Mouse (Mus musculus) neural tube, embryonic 12.5 days (tissue): ENCODE measurements around the gene Igf2bp1. TPM values are rescaled to one million over a fixed set of nuclear protein-coding genes. Genes with fewer than 3 reads are reported as not detected.

Experiments used
- ATAC-seq: fragments of 200-750 bp; cut with Nextera tagmentation; 2 replicates; pipeline ENCODE4 v1.8.0; 2017; ENCODE audit warnings: low read depth, mild to moderate bottlenecking, moderate TSS enrichment, moderate library complexity; ENCODE audit not compliant: low FRiP score
- H3K27ac ChIP-seq: fragments of 300-500 bp; sonication (generic); 2 replicates; pipeline ENCODE4 v1.5.1; 2016
- H3K27me3 ChIP-seq: fragments of 300-500 bp; sonication (generic); replicated peaks from 2 replicates; pipeline ENCODE4 v1.6.1; 2016; ENCODE audit warnings: mild to moderate bottlenecking
- H3K36me3 ChIP-seq: fragments of 300-500 bp; sonication (generic); 2 replicates; pipeline ENCODE4 v1.6.1; 2016; ENCODE audit warnings: mild to moderate bottlenecking
- H3K4me1 ChIP-seq: fragments of 300-500 bp; sonication (generic); 2 replicates; pipeline ENCODE4 v1.6.1; 2016
- H3K4me2 ChIP-seq: fragments of 300-500 bp; sonication (generic); replicated peaks from 2 replicates; pipeline ENCODE4 v1.6.1; 2016; ENCODE audit warnings: mild to moderate bottlenecking
- H3K4me3 ChIP-seq: fragments of 300-500 bp; sonication (generic); 2 replicates; pipeline ENCODE4 v1.5.1; 2016
- H3K9ac ChIP-seq: fragments of 300-500 bp; sonication (generic); 2 replicates; pipeline ENCODE4 v1.6.1; 2016; ENCODE audit warnings: mild to moderate bottlenecking
- H3K9me3 ChIP-seq: fragments of 300-500 bp; sonication (generic); 2 replicates; pipeline ENCODE4 v1.6.1; 2016; ENCODE audit warnings: mild to moderate bottlenecking
- WGBS: fragments of 180-500 bp; shearing (Covaris S2); methylation state at CpG from one replicate; pipeline ENCODE4 v1.1.7; 2016; 5-methylcytosine and 5-hydroxymethylcytosine counted together
- polyA plus RNA-seq: library from polyadenylated mRNA; unstranded; fragments of >200 nt; fragmentation: Nextera tagmentation; extraction: Ambion mirVana; gene quantifications from 2 replicates; pipeline ENCODE4 v1.2.1, GENCODE M21; 2016

Igf2bp1 gene
- polyA plus RNA-seq, 1 experiment from 2014 or later = 57.1 TPM

GRCm38 (mm10) chr11:95982475-95982874 lies 23.3 kb downstream of the Igf2bp1 start:
- 50% methylated on average over 1 of the region's 1 CpGs for WGBS

GRCm38 (mm10) chr11:95981804-95982203 lies 23.9 kb downstream of the Igf2bp1 start:
- no peak overlapping the region for H3K27ac ChIP-seq

More at GRCm38 (mm10) chr11:95982475-95982874, 23.3 kb downstream of the Igf2bp1 start:
- no peak overlapping the region for H3K9ac ChIP-seq
- H3K36me3 ChIP-seq = peaks cover 17% of the 10 kb centered on the region
- H3K4me3 ChIP-seq = no peak overlapping the region
- no peak overlapping the region for H3K27ac ChIP-seq
- H3K4me2 ChIP-seq = no peak overlapping the region
- no peaks in the 10 kb centered on the region for H3K27me3 ChIP-seq
- no peaks in the 10 kb centered on the region for H3K9me3 ChIP-seq
- peaks cover 21% of the 10 kb centered on the region for H3K4me1 ChIP-seq
- ATAC-seq = no peak

GRCm38 (mm10) chr11:95980762-95981418 lies 24.9 kb downstream of the Igf2bp1 start:
- Histone ChIP-seq H3K4me3 (no peak overlapping the region), H3K36me3 (peaks cover 33% of the 10 kb centered on the region), H3K4me2 (no peak overlapping the region), H3K27me3 (no peaks in the 10 kb centered on the region), H3K9me3 (no peaks in the 10 kb centered on the region), H3K27ac (no peak overlapping the region), H3K9ac (no peak overlapping the region), H3K4me1 (peaks cover 21% of the 10 kb centered on the region)
- ATAC-seq = no peak
- 58% methylated on average over 8 of the region's 8 CpGs for WGBS

More at GRCm38 (mm10) chr11:95981804-95982203, 23.9 kb downstream of the Igf2bp1 start:
- no peaks in the 10 kb centered on the region for H3K9me3 ChIP-seq
- H3K4me3 ChIP-seq = no peak overlapping the region
- H3K27me3 ChIP-seq = no peaks in the 10 kb centered on the region
- 89% methylated on average over 12 of the region's 12 CpGs for WGBS
- H3K36me3 ChIP-seq = peaks cover 24% of the 10 kb centered on the region
- no peak overlapping the region for H3K4me2 ChIP-seq
- no peak overlapping the region for H3K9ac ChIP-seq
- no peak for ATAC-seq
- H3K4me1 ChIP-seq = peaks cover 21% of the 10 kb centered on the region

GRCm38 (mm10) chr11:95978487-95978886 lies 27.3 kb downstream of the Igf2bp1 start:
- Histone ChIP-seq H3K9me3 (no peaks in the 10 kb centered on the region), H3K4me1 (peaks cover 18% of the 10 kb centered on the region), H3K27me3 (no peaks in the 10 kb centered on the region), H3K4me3 (no peak overlapping the region), H3K4me2 (no peak overlapping the region), H3K36me3 (peaks cover 56% of the 10 kb centered on the region), H3K27ac (no peak overlapping the region), H3K9ac (no peak overlapping the region)
- 95% methylated on average over 3 of the region's 3 CpGs for WGBS
- no peak for ATAC-seq

DNA sequence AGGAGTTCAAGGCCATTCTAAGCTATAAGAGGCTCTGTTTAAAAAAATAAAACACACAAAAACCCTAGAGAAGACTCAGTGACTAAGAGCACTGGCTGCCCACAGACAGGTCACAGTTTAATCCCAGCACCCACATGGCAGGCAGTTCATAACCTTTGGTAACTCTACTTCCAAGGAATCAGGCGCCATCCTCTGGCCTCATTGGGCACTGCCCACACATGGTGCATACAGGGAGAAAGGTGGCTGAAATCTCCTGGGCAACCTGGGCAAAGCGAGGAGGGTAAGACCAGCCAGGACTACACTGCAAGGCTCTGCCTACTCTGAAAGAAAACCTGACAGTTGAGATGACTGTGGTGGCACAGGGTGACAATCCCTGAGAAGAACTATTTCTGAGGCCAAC lies 29.4 kb downstream of the Igf2bp1 start:
- Histone ChIP-seq H3K4me3 (no peak overlapping the region), H3K9me3 (no peaks in the 10 kb centered on the region), H3K36me3 (peaks cover 74% of the 10 kb centered on the region), H3K9ac (no peak overlapping the region), H3K4me2 (no peak overlapping the region), H3K4me1 (no peaks in the 10 kb centered on the region), H3K27ac (no peak overlapping the region), H3K27me3 (no peaks in the 10 kb centered on the region)
- ATAC-seq = no peak
- WGBS = 92% methylated on average over 2 of the region's 2 CpGs

GRCm38 (mm10) chr11:95975694-95976093 lies 30.0 kb downstream of the Igf2bp1 start:
- WGBS = 94% methylated on average over 5 of the region's 5 CpGs
- peaks cover 80% of the 10 kb centered on the region for H3K36me3 ChIP-seq

DNA sequence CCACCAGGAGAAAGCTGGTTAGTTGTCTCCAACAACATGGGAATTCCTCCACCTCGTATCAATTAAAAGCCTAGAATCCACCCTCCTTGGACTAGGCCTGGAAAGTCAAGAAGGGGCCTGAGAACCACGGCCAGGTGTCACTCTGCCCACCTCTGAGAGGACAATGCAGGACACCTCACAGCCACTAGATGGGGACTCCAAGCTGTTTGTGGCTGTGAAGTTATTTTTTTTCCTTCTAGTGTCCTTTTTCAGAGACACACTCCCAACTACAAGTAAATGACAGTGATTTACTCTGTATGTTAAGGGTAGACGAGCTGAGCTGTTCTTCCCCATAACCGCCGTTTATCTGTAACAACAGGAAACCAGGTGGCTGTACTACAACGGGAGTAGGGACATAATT lies 32.6 kb downstream of the Igf2bp1 start:
- Histone ChIP-seq H3K36me3 (peaks cover 95% of the 10 kb centered on the region), H3K27me3 (no peaks in the 10 kb centered on the region), H3K4me3 (no peak overlapping the region), H3K4me1 (no peaks in the 10 kb centered on the region), H3K27ac (no peak overlapping the region), H3K4me2 (no peak overlapping the region), H3K9me3 (no peaks in the 10 kb centered on the region), H3K9ac (no peak overlapping the region)
- no peak for ATAC-seq
- WGBS = 86% methylated on average over 6 of the region's 6 CpGs

More at GRCm38 (mm10) chr11:95975694-95976093, 30.0 kb downstream of the Igf2bp1 start:
- Histone ChIP-seq H3K9me3 (no peaks in the 10 kb centered on the region), H3K4me3 (no peak overlapping the region), H3K27ac (no peak overlapping the region), H3K4me2 (no peak overlapping the region), H3K9ac (no peak overlapping the region), H3K4me1 (no peaks in the 10 kb centered on the region), H3K27me3 (no peaks in the 10 kb centered on the region)
- no peak for ATAC-seq

DNA sequence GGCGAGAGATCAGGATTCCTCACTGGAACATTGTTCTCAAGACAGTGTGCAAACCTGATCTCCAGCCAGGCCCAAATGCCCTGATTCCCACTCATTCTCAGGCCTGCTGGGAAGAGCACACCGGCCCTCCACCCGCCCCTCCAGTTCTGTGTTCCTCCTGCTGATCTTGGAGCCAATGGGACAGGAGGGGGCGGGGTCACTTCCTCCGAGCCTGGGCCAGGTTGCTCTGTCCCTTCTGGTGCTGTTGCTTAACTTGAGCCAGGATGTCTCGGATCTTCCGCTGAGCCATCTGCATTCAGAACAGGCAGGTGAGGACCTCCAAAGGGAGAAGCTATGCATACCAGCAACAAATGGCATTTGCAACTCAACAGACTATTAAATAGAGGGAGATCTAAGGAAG lies 42.4 kb downstream of the Igf2bp1 start:
- no peaks in the 10 kb centered on the region for H3K27me3 ChIP-seq
- no peak overlapping the region for H3K4me2 ChIP-seq
- H3K36me3 ChIP-seq = peaks cover 76% of the 10 kb centered on the region
- H3K4me1 ChIP-seq = no peaks in the 10 kb centered on the region
- no peak overlapping the region for H3K4me3 ChIP-seq
- 77% methylated on average over 7 of the region's 7 CpGs for WGBS
- H3K27ac ChIP-seq = no peak overlapping the region
- H3K9ac ChIP-seq = no peak overlapping the region
- ATAC-seq = no peak
- no peaks in the 10 kb centered on the region for H3K9me3 ChIP-seq

DNA sequence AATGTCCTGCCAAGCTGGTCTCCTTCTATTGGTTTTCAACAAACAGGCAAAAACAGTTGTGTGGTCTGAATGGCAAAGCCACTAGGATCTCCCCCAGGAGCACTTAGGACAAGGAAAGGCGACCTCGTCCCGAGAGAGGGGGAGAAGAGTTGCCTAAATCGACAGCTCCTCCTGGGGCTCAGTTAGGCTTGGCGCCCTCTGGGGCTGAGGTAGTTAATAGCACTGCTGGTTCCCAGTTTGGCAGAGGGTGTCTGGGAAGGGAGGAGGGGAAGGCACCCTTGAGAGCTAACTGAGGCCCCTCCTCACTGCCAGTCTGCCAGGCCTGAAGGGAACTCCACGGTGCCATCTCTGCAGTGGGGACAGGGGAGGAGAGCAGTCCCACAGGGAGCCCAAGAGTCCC lies 46.6 kb downstream of the Igf2bp1 start:
- Histone ChIP-seq H3K27ac (no peak overlapping the region), H3K9me3 (no peaks in the 10 kb centered on the region), H3K4me2 (no peak overlapping the region), H3K9ac (no peak overlapping the region), H3K36me3 (peaks cover 40% of the 10 kb centered on the region), H3K27me3 (no peaks in the 10 kb centered on the region), H3K4me3 (no peak overlapping the region), H3K4me1 (peaks cover 3% of the 10 kb centered on the region; the same call in 1 of the 2 replicates)
- no peak for ATAC-seq
- WGBS = 66% methylated on average over 6 of the region's 6 CpGs

GRCm38 (mm10) chr11:95958251-95958650 lies 47.5 kb downstream of the Igf2bp1 start:
- ATAC-seq = no peak
- Histone ChIP-seq H3K27me3 (no peaks in the 10 kb centered on the region), H3K4me1 (peaks cover 3% of the 10 kb centered on the region; the same call in 1 of the 2 replicates), H3K27ac (no peak overlapping the region), H3K9ac (no peak overlapping the region), H3K9me3 (no peaks in the 10 kb centered on the region), H3K4me3 (no peak overlapping the region), H3K36me3 (peaks cover 33% of the 10 kb centered on the region), H3K4me2 (no peak overlapping the region)
- 74% methylated on average over 9 of the region's 9 CpGs for WGBS

DNA sequence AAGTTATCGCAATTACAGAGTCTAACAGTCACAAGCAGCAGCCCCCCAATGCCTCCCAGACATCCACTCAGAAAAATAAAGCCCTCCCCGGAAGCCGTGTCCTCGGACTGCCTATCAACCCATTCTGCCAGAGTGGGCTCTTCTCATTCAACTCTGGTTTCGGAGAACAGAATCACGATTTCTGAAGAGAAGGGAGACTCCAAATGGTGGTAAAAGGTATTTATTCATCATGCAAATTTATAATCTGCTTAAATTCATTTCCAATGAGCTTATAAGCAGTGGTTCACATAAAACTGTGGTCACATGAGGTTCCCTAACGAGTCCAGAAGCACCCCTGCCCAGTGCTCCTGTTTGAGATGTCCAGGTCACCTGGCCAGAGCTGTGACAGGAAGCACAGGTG lies 48.3 kb downstream of the Igf2bp1 start:
- H3K4me2 ChIP-seq = no peak overlapping the region
- WGBS = 83% methylated on average over 7 of the region's 7 CpGs

DNA sequence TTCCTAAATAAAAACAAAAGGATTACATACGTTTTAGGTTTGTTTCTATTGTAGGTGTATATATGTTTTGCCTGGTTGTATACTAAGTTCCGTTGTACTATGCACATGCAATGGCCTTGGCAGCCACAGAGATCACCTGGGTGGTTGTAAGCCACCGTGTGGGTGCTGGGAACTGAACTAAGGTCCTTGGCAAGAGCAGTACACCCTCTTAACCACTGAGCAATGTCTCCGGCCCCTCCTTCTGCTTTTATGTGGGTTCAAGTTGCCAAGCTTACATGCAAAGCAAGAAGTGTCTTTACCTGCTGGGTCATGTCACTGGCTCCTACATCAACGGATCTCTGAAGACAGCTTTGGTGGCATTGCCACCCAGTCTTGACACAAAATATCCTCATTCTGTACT lies 52.4 kb downstream of the Igf2bp1 start:
- 86% methylated on average over 5 of the region's 5 CpGs for WGBS
- Histone ChIP-seq H3K9ac (no peak overlapping the region), H3K9me3 (no peaks in the 10 kb centered on the region), H3K4me1 (peaks cover 3% of the 10 kb centered on the region; the same call in 1 of the 2 replicates), H3K27me3 (no peaks in the 10 kb centered on the region), H3K4me2 (no peak overlapping the region), H3K4me3 (no peak overlapping the region), H3K36me3 (peaks cover 3% of the 10 kb centered on the region; the same call in 1 of the 2 replicates), H3K27ac (no peak overlapping the region)
- ATAC-seq = no peak

More for the DNA sequence above, 48.3 kb downstream of the Igf2bp1 start:
- peaks cover 26% of the 10 kb centered on the region for H3K36me3 ChIP-seq
- H3K4me1 ChIP-seq = peaks cover 3% of the 10 kb centered on the region; the same call in 1 of the 2 replicates
- no peak overlapping the region for H3K9ac ChIP-seq
- no peak overlapping the region for H3K4me3 ChIP-seq
- H3K27ac ChIP-seq = no peak overlapping the region
- no peaks in the 10 kb centered on the region for H3K27me3 ChIP-seq
- ATAC-seq = no peak
- no peaks in the 10 kb centered on the region for H3K9me3 ChIP-seq
